Mouse (Mus musculus) liver (tissue): ENCODE data around the gene Nr1i3.

ENCODE experiments used
- DNase-seq: peaks from one replicate; pipeline ENCODE4 v3.0.0-alpha.2; 2020; ENCODE audit warnings: mixed read lengths

Gene Nr1i3

GRCm38 (mm10) chr1:171213801-171214496 is at the start of gene Nr1i3:
Gene Nr1i3, plus strand, starts transcription at chr1:171213970.
- no peak for DNase-seq

DNA sequence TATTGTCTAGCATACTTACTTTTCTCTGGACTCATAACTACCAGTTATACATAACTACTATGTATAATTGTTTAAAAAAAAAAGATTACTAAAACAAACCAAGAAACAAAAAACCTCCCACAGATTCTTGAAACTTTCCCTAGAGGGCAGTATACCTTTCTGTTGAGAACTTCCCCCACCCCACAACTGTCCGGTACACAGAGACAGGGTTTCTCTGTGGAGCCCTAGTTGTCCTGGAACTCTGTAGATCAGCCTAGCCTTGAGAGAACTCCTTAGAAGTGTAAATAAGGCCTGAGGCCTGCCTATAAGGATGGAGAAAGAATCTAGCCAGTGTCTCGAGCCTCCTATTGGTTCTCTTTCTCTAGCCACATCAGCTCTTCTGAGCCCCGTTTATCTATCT is 49.5 kb upstream of the Nr1i3 start:
- no peak for DNase-seq

GRCm38 (mm10) chr1:171165629-171166345 is 48.0 kb upstream of the Nr1i3 start:
- DNase-seq, result no peak

GRCm38 (mm10) chr1:171168906-171169305 is 44.9 kb upstream of the Nr1i3 start:
- DNase-seq, result no peak

GRCm38 (mm10) chr1:171169913-171170312 is 43.9 kb upstream of the Nr1i3 start:
- no peak for DNase-seq

DNA sequence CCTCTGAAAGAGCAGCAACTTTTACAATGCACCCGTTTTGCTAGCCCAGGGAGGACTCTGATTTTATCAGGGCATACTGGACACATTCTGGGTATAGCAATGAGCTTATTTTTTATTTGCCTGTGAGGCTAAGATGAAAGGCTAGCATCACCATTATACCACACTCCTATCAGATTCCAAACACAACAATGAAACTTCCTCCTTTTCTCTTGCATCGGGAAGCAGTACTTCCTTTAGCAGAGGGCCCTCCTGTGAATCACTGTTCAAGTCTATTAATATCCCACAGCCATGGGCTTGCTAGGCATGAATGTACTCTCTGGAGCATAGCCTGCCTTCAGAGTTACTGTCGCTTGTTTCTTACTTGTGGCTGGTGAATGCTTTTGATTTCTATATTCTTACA is 42.6 kb upstream of the Nr1i3 start:
- no peak for DNase-seq

GRCm38 (mm10) chr1:171172779-171173178 is 41.0 kb upstream of the Nr1i3 start:
- DNase-seq, result no peak

DNA sequence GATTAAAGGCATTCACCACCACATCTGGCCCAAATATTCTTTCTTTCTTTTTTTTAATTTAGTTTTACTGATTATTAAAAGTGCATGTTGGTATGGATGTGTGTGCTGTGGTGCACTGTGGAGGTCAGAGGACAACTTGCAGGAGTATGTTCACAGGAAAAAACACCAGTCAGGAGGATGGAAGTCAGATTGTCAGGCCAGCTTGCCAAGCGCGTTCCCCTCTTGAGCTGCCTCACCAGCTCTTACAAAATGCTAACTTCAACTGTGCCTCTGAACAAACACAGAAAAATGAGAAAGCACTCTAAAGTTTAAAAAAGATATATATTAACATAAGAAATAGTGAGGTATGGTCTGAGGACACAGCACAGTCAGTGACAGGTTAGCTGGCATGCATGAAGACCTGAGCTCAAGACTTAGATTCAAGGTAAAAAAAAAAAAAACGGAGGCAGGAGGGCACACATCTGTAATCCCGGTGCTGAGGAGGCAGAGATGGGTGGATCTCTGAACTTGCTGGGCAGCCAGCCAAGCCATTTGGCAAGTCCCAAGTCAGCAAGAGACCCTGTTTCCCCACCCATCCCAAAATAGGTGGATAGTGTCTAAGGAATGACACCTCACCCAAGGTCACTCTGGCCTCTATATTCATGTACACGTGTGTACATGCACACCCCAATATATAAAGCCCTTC is 34.1 kb upstream of the Nr1i3 start:
- DNase-seq, result no peak

GRCm38 (mm10) chr1:171183025-171183424 is 30.7 kb upstream of the Nr1i3 start:
- no peak for DNase-seq

GRCm38 (mm10) chr1:171183620-171184019 is 30.1 kb upstream of the Nr1i3 start:
- peak; percentile 18 for DNase-seq

- DNase-seq, result peak; percentile 27
Observed at GRCm38 (mm10) chr1:171184314-171184713, 29.5 kb upstream of the Nr1i3 start.

DNA sequence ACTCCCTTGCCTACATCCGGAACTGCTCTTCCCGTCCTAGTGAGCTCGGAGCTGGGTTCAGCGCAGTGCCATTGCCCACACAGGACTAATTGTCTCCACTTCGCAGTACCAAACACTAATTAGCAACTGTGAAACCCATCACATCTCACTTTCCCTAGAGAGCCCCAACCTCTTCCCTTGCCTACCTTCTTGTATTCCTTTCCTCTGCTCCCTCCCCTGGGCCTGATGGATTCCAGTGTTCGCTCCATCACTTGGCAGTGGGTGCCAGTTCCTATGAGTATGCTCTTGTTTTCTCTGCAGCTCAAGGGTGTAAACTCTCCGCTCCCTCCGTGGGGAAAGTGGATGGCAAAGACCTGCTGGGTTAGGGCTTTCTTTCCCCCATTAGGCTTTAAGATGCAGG is 28.1 kb upstream of the Nr1i3 start:
- DNase-seq, result no peak

DNA sequence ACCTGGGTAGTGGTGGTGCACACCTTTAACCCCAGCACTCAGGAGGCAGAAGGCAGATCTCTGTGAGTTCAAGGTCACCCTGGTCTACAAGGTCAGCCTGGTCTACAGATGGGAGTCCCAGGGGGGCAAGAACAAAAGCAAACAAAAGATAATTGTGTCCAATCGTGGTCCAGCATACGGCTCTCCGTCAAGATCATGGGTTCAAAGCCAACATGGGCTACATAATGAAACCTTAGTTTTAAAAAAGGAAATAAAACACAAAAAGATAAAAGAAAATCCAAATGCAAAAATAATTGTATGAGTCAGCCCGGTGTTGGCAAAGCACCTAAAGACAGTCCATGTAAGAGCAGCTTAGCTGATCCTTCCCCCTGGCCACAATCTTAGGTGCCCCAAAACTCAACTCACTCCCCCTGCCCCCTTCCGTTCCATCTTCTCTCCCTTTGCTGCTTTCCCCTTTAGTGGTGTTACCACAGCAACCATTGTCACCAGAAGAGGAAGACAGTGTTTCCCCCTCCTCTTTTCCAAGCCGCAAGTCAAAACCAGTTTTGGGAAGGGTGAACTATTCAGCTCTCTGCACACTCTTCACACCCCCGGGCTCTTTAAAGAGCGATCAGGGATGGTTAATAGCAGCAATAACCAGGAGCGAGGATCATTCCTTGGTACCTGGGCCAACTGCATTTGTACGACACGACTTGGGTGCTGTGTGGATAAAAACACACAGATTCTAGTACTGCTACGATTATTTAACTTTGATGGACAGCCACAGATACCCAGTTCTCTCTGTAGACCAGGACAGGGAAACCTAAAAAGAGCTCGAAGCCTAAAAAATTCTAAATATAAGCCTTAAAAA is 25.7 kb upstream of the Nr1i3 start:
- no peak for DNase-seq

DNA sequence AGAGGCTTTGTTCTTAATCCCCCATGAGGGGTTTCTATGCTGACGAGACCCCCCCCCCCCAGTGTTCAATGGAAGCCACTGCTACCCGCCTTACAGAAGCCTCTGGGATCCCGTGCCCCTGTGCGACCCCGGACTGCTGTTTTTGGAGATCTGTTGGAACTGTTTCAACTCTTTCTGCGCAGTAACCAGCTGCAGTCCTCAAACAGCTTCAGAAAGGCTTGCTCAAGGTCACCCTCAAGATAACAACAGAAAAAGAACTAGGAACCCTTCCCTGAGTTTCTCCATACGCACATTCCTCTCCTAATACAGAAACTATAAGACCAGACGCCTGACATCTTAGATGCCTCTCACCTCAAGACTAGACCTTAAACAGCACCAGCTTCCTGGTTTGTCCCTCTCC is 24.7 kb upstream of the Nr1i3 start:
- DNase-seq, result no peak

DNA sequence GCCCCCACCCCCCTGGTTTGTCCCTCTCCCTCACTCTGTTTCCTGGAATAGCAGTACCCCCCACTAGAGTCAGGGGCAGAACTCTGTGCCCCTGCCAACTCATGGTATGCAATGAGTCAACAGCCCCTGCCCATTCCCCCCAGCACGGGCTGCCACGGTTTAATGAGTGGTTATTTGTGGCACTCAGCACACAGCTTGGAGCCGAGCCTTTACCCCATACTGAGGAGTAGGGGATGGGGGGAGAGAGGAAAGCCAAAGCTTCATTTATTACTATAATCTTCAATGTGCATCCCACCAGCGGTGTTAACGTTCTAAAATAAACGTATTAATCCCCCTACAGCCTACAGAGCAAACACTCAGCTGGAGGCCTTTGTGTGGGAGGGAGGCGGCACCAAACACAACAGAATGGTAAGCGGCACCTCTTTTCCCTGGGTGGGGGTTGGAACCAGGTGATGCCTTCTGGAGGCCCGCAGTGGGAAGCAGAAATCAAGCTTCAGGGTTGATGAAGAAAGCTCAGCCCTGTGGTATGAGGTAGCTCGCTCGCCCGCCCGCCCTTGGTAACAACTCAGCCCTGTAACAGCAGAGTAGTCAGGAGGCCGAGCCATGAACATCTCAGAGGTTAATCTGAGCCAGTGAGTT is 24.2 kb upstream of the Nr1i3 start:
- DNase-seq, result no peak

- no peak for DNase-seq
Observed at GRCm38 (mm10) chr1:171190832-171191231, 22.9 kb upstream of the Nr1i3 start.

GRCm38 (mm10) chr1:171192283-171192682 is 21.5 kb upstream of the Nr1i3 start:
- DNase-seq, result no peak

- DNase-seq, result no peak
Observed at GRCm38 (mm10) chr1:171193093-171193840, 20.5 kb upstream of the Nr1i3 start.

GRCm38 (mm10) chr1:171193911-171194830 is 19.6 kb upstream of the Nr1i3 start:
- no peak for DNase-seq

DNA sequence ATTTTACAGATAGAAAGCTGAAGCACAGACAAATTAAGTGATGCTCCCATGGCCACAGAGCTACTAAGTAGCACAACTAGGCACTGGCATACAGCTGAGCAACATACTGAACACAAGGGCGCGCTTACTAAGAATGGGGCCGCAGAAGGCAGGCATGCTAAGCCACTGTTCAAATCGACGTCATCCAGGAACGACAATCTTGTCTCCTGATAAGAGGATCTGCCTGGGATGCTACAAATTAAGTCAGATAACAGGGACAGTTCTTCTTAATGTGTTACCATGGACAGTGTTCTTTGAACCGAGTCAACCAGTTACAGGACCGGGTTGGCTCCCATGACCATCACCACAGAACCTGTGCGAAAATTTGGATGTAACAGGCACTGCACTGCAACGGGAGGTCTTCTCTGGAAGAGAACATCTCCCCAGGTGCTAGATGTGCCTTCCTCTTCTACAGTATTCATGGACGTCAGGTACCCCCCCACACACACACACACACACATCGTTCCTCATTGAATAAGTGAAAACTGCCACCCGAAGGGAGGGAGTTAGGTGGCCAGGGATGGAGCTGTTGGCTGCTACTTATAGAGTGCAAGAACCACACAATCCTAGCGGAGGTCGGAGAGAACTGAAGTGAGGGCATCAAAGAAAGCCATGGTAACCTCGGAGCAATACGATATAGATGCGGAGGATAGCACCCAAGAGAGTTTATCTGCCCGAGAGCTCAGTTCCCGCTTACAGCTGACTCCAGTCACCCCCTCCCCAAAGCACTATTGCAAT is 18.5 kb upstream of the Nr1i3 start:
- no peak for DNase-seq
